Mouse (Mus musculus) MEL (cell line): Measurements from ENCODE around the gene Lasp1.

ENCODE experiments used
- BHLHE40 ChIP-seq: IDR thresholded peaks from 2 replicates; pipeline ENCODE4 v1.6.1; 2012; ENCODE audit warnings: low read depth, mild to moderate bottlenecking, inconsistent platforms, low read length, improper control_type of control experiment, borderline replicate concordance
- CTCF ChIP-seq, 3 experiments: IDR thresholded peaks in 2 of 3; conservative IDR thresholded peaks in 1 of 3; 2 replicates each; pipeline ENCODE4 v1.5.1; 2011 to 2012; ENCODE audit warnings: low read length in 3 of 3, low read depth in 2 of 3, mild to moderate bottlenecking in 2 of 3, improper control_type of control experiment in 1 of 3, inconsistent platforms in 1 of 3, mixed read lengths in 1 of 3, moderate library complexity in 1 of 3; ENCODE audit not compliant: control insufficient read depth in 1 of 3, insufficient read depth in 1 of 3, poor library complexity in 1 of 3, severe bottlenecking in 1 of 3
- E2F4 ChIP-seq: IDR thresholded peaks from 2 replicates; pipeline ENCODE4 v1.6.1; 2011; ENCODE audit warnings: low read depth, low read length, improper control_type of control experiment, borderline replicate concordance
- ETS1 ChIP-seq: IDR thresholded peaks from 2 replicates; pipeline ENCODE4 v1.6.1; 2012; ENCODE audit warnings: low read depth, mild to moderate bottlenecking, inconsistent platforms, low read length, improper control_type of control experiment, moderate library complexity
- MEF2A ChIP-seq: IDR thresholded peaks from 2 replicates; pipeline ENCODE4 v1.6.1; 2014; ENCODE audit warnings: low read depth, mild to moderate bottlenecking, inconsistent platforms, low read length, improper control_type of control experiment; ENCODE audit not compliant: poor library complexity, insufficient replicate concordance, severe bottlenecking; ENCODE audit errors: extremely low read depth
- POLR2A ChIP-seq, 2 experiments: IDR thresholded peaks; 2 replicates each; pipeline ENCODE4 v1.6.1; 2011 to 2012; ENCODE audit warnings: low read length in 2 of 2, mild to moderate bottlenecking in 2 of 2, control low read depth in 1 of 2, improper control_type of control experiment in 1 of 2, low read depth in 1 of 2, moderate library complexity in 1 of 2; ENCODE audit not compliant: control insufficient read depth in 1 of 2, insufficient read depth in 1 of 2, poor library complexity in 1 of 2
- USF1 ChIP-seq: IDR thresholded peaks from 2 replicates; pipeline ENCODE4 v1.6.1; 2014; ENCODE audit warnings: low read depth, mild to moderate bottlenecking, inconsistent platforms, low read length, improper control_type of control experiment, moderate library complexity
- ZC3H11A ChIP-seq: IDR thresholded peaks from 2 replicates; pipeline ENCODE4 v1.6.1; 2012; ENCODE audit warnings: low read depth, mild to moderate bottlenecking, inconsistent platforms, low read length, improper control_type of control experiment
- ZKSCAN1 ChIP-seq: IDR thresholded peaks from 2 replicates; pipeline ENCODE4 v1.6.1; 2012; ENCODE audit warnings: low read depth, mild to moderate bottlenecking, inconsistent platforms, low read length, improper control_type of control experiment, moderate library complexity
- ZMIZ1 ChIP-seq: IDR thresholded peaks from 2 replicates; pipeline ENCODE4 v1.6.1; 2012; ENCODE audit warnings: low read depth, mild to moderate bottlenecking, inconsistent platforms, low read length, improper control_type of control experiment, moderate library complexity

GRCm38 (mm10) chr11:97819923-97820322, 21.1 kb downstream of the Lasp1 start:
- no peak for TF ChIP-seq POLR2A (IDR thresholded peaks at IDR 0.05; ENCODE audit: control insufficient read depth in 1 of 2, insufficient read depth in 1 of 2, low read depth in 1 of 2, low read length in 2 of 2, poor library complexity in 1 of 2)
- no peak for TF ChIP-seq ZC3H11A
- TF ChIP-seq CTCF (IDR thresholded peaks at IDR 0.05 in 2 of 3, conservative IDR thresholded peaks at IDR 0.05 in 1 of 3; ENCODE audit: control insufficient read depth in 1 of 3, insufficient read depth in 1 of 3, low read depth in 2 of 3, low read length in 3 of 3, poor library complexity in 1 of 3, severe bottlenecking in 1 of 3): no peak
- TF ChIP-seq MEF2A: no peak
- TF ChIP-seq E2F4: no peak
- TF ChIP-seq ETS1: no peak
- no peak for TF ChIP-seq ZKSCAN1
- TF ChIP-seq USF1: no peak
- TF ChIP-seq ZMIZ1: no peak
- no peak for TF ChIP-seq BHLHE40
